Mouse (Mus musculus) left cerebral cortex, adult 9 months (tissue): ENCODE results near the gene Olfr658.
A peak's percentile ranks its signal among the peaks of the same experiment; 100 is the strongest.

ENCODE experiments used
- DNase-seq, 2 experiments: peaks; one replicate each; pipeline ENCODE4 v3.0.0; 2022; ENCODE audit warnings: low spot score in 2 of 2

Olfr658 gene

GRCm38 (mm10) chr7:104646841-104647482, at the start of gene Olfr658:
Gene Olfr658, minus strand, starts transcription at chr7:104647305.
- DNase-seq = peak in 1 of 2 experiments; percentile 19

- no peak for DNase-seq
Measured at GRCm38 (mm10) chr7:104686201-104686600, 39.1 kb upstream of the Olfr658 start, which contains the start of gene Olfr661. Gene Olfr661, plus strand, starts transcription at chr7:104686501.

GRCm38 (mm10) chr7:104666453-104666852, 19.3 kb upstream of the Olfr658 start, which contains the start of gene Olfr659:
Gene Olfr659, plus strand, starts transcription at chr7:104666753.
- no peak for DNase-seq

GRCm38 (mm10) chr7:104624494-104624893, 22.6 kb downstream of the Olfr658 start, which contains the start of gene Olfr657:
Gene Olfr657, plus strand, starts transcription at chr7:104624794.
- DNase-seq = no peak

- DNase-seq = no peak
Measured at GRCm38 (mm10) chr7:104613655-104614054, 33.5 kb downstream of the Olfr658 start, which contains the start of gene Olfr656. Gene Olfr656, plus strand, starts transcription at chr7:104613955.

GRCm38 (mm10) chr7:104604727-104605126, 42.4 kb downstream of the Olfr658 start:
- DNase-seq = no peak

GRCm38 (mm10) chr7:104603173-104603572, 43.9 kb downstream of the Olfr658 start:
- no peak for DNase-seq

GRCm38 (mm10) chr7:104601679-104602078, 45.4 kb downstream of the Olfr658 start, which contains the start of gene Olfr655:
Gene Olfr655, minus strand, starts transcription at chr7:104601779.
- DNase-seq = no peak
